Mouse (Mus musculus): ENCODE measurements at regions not wholly inside any gene's neighbourhood (a gene's known extent, or its start where the extent isn't known, plus 50 kb on each side); places are given as distances from the start of the nearest gene placed in this dataset.

DNA sequence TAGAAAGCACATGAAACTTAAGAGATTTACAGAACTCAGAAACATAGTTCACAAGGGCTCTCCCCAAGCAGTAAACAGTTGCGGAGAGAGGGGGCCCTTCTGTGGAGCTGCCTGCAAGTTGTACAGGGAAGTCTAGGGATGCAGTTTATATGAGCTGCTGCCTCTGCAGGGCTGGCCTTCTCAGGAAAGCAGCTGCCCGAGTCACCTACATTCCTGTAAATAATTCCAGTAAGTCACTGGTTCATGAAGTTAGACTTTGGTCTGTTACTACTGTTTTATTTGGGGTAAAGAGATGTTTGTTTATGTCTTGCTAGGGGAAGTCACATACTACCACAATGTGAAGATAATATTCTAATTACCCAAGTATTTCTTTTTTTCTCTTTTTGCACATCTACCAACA, 601.1 kb downstream of the Etnk1 start:
- no peak for DNase-seq (ENCODE audit: low read depth)

Measured in NIH3T3 (cell line).